Mouse (Mus musculus) ZHBTc4 (cell line): ENCODE results near the gene Accsl.

Experiments
- DNase-seq: peaks from one replicate; pipeline ENCODE4 v3.0.0-alpha.2; 2011; ENCODE audit warnings: low read depth, low spot score

Gene Accsl

GRCm38 (mm10) chr2:93869107-93869600 is at the start of gene Accsl:
Gene Accsl, minus strand, starts transcription at chr2:93869157.
- DNase-seq = peak; percentile 93

- no peak for DNase-seq
These were observed 44.6 kb upstream of the Accsl start for GRCm38 (mm10) chr2:93913552-93913951.

GRCm38 (mm10) chr2:93911942-93912341 is 43.0 kb upstream of the Accsl start:
- no peak for DNase-seq

- DNase-seq = no peak
These were observed 40.8 kb upstream of the Accsl start for GRCm38 (mm10) chr2:93909716-93910115.

GRCm38 (mm10) chr2:93907519-93908294 is 38.8 kb upstream of the Accsl start:
- DNase-seq = no peak

GRCm38 (mm10) chr2:93906316-93906715 is 37.4 kb upstream of the Accsl start:
- no peak for DNase-seq

GRCm38 (mm10) chr2:93903415-93903814 is 34.5 kb upstream of the Accsl start:
- DNase-seq = no peak

GRCm38 (mm10) chr2:93902680-93903305 is 33.8 kb upstream of the Accsl start:
- no peak for DNase-seq

- DNase-seq = peak; percentile 72
These were observed 30.7 kb upstream of the Accsl start for GRCm38 (mm10) chr2:93899397-93900380.

- DNase-seq = peak; percentile 74
These were observed 22.8 kb upstream of the Accsl start for GRCm38 (mm10) chr2:93891611-93892280.

- no peak for DNase-seq
These were observed 21.2 kb upstream of the Accsl start for GRCm38 (mm10) chr2:93890143-93890542.

- DNase-seq = no peak
These were observed 20.1 kb upstream of the Accsl start for GRCm38 (mm10) chr2:93889071-93889470.

- DNase-seq = no peak
These were observed 19.4 kb upstream of the Accsl start for GRCm38 (mm10) chr2:93888366-93888765.

- peak; percentile 15 for DNase-seq
These were observed 18.3 kb upstream of the Accsl start for GRCm38 (mm10) chr2:93887273-93887672.

- DNase-seq = peak; percentile 34
These were observed 17.2 kb upstream of the Accsl start for GRCm38 (mm10) chr2:93886013-93886794.

GRCm38 (mm10) chr2:93883066-93883465 is 14.1 kb upstream of the Accsl start:
- DNase-seq = peak; percentile 22

GRCm38 (mm10) chr2:93881640-93882367 is 12.8 kb upstream of the Accsl start:
- no peak for DNase-seq

GRCm38 (mm10) chr2:93880981-93881380 is 12.0 kb upstream of the Accsl start:
- DNase-seq = no peak

- no peak for DNase-seq
These were observed 11.5 kb upstream of the Accsl start for GRCm38 (mm10) chr2:93880450-93880849.

- DNase-seq = no peak
These were observed 8.0 kb upstream of the Accsl start for GRCm38 (mm10) chr2:93877005-93877404.
